Mouse (Mus musculus): ENCODE data around the gene Frmd4b.

Gene Frmd4b

GRCm38 (mm10) chr6:97308562-97308961 is 308.8 kb downstream of the Frmd4b start:
- no peak for DNase-seq

GRCm38 (mm10) chr6:97307231-97307630 is 310.1 kb downstream of the Frmd4b start:
- DNase-seq = no peak

- no peak for DNase-seq
These were observed 311.0 kb downstream of the Frmd4b start for GRCm38 (mm10) chr6:97306351-97306750.

GRCm38 (mm10) chr6:97305491-97305890 is 311.9 kb downstream of the Frmd4b start:
- DNase-seq = no peak

GRCm38 (mm10) chr6:97305010-97305409 is 312.3 kb downstream of the Frmd4b start:
- no peak for DNase-seq

- no peak for DNase-seq
These were observed 313.8 kb downstream of the Frmd4b start for GRCm38 (mm10) chr6:97303277-97304109.

GRCm38 (mm10) chr6:97302303-97302702 is 315.0 kb downstream of the Frmd4b start:
- no peak for DNase-seq

- DNase-seq = no peak
These were observed 316.7 kb downstream of the Frmd4b start for GRCm38 (mm10) chr6:97300659-97301058.

- no peak for DNase-seq
These were observed 317.2 kb downstream of the Frmd4b start for GRCm38 (mm10) chr6:97300180-97300579.

GRCm38 (mm10) chr6:97297151-97297550 is 320.2 kb downstream of the Frmd4b start:
- DNase-seq = no peak

GRCm38 (mm10) chr6:97295866-97296527 is 321.3 kb downstream of the Frmd4b start:
- no peak for DNase-seq

- DNase-seq = no peak
These were observed 321.9 kb downstream of the Frmd4b start for GRCm38 (mm10) chr6:97295416-97295815.

GRCm38 (mm10) chr6:97293667-97294569 is 323.4 kb downstream of the Frmd4b start:
- no peak for DNase-seq

GRCm38 (mm10) chr6:97292894-97293293 is 324.4 kb downstream of the Frmd4b start:
- no peak for DNase-seq

- DNase-seq = no peak
These were observed 325.2 kb downstream of the Frmd4b start for GRCm38 (mm10) chr6:97292096-97292495.

- no peak for DNase-seq
These were observed 326.0 kb downstream of the Frmd4b start for GRCm38 (mm10) chr6:97291159-97291908.

GRCm38 (mm10) chr6:97290687-97291086 is 326.7 kb downstream of the Frmd4b start:
- no peak for DNase-seq

- DNase-seq = no peak
These were observed 327.5 kb downstream of the Frmd4b start for GRCm38 (mm10) chr6:97289838-97290237.

GRCm38 (mm10) chr6:97289316-97289820 is 328.0 kb downstream of the Frmd4b start:
- no peak for DNase-seq

- DNase-seq = no peak
These were observed 329.1 kb downstream of the Frmd4b start for GRCm38 (mm10) chr6:97288047-97288855.

GRCm38 (mm10) chr6:97286332-97286731 is 331.0 kb downstream of the Frmd4b start:
- DNase-seq = no peak

All from liver (tissue).